Mouse (Mus musculus) adrenal gland, adult 18-20 months (tissue): ENCODE data around the gene Sgsm2. TPM values are rescaled to one million over a fixed set of nuclear protein-coding genes. Genes with fewer than 3 reads are reported as not detected.

Experiments
- DNase-seq, 2 experiments: peaks; one replicate each; pipeline ENCODE4 v3.0.0; 2021 to 2022; ENCODE audit warnings: low spot score in 2 of 2
- total RNA-seq, 2 experiments: library from RNA; stranded (reverse); gene quantifications; 1 replicate in 1 of 2; 2 replicates in 1 of 2; pipeline ENCODE4 v1.2.3; 2021

The Sgsm2 gene
- total RNA-seq, 2 experiments from 2014 or later: 15.9 to 27.5 TPM

DNA sequence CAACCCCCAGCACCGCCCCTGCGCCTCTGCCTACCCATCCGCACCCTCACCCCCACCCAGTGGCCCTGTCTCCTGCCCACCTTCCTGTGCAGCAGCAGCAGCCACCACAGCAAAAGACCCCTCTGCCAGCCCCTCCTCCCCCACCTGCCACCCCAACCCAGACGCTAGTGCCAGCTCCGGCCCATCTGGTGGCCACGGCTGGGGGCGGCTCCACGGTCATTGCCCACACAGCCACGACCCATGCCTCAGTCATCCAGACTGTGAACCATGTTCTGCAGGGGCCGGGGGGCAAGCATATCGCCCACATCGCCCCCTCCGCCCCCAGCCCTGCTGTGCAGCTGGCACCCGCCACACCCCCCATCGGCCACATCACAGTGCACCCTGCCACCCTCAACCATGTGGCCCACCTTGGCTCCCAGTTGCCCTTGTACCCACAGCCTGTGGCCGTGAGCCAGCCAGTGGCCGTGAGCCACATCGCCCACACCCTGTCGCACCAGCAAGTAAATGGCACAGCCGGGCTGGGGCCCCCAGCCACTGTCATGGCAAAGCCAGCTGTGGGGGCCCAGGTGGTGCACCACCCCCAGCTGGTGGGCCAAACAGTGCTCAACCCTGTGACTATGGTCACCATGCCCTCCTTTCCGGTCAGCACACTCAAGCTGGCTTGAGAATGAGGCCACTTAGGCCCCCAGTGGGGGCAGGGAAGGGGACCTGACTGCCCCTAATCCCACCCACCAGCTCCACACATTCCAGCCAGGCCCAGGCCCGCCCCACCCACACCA, 54.0 kb downstream of the Sgsm2 start:
- DNase-seq: no peak

DNA sequence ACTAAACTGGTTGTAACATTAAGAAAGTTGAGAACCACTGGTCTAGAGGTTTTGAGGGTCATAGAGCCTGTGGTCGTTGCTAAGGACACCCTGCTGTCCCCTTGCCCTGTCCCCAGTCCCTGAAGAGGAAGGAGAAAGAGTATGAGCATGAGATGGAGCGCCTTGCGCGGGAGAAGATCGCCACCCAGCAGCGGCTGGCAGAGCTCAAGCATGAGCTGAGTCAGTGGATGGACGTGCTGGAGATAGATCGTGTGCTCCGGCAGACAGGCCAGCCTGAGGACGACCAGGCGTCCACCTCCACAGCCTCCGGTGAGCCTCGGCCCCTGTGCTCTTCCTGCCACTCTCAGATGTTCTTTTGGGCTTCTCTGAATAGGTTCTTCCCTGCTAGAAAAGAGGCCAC, 54.8 kb downstream of the Sgsm2 start:
- no peak for DNase-seq

DNA sequence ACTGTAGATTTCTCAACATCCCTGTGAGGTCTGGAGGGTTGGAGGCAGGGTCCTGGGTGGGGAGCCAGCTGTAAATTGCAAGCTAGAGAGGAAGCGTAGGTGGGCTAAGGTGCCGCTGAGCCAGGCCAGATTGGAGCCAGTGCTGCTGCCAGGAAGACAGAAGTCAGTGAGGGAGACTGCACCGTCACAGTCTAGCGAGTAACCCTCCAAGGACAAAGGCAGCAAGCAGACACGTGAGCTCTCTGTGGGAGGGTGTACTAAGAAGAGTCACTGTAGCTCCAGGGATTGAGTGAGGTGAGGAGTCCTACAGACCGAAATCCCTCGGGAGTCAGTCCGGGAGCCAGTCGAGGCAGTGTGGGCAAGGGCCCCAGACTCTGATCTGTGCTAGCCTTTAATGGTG, 55.5 kb downstream of the Sgsm2 start:
- no peak for DNase-seq

DNA sequence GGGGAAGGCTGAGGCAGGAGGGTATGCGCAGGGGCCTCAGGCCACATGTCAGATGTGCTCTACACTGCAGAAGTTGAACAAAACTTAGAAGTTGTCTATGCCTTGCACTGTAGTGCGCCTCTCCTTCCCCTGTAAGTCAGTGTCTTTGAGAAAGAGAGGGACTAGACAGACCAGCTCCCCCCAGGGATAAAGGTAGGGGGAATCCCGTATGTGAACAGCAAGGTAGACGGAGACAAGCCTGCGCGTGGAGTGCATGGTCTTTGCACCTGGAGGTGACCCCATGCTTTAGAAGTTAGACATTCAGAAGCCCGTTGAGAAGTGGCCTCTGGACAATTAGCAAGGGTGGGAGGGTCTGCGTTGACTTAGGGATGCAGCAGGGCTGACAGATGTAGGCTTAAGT, 56.1 kb downstream of the Sgsm2 start:
- no peak for DNase-seq

DNA sequence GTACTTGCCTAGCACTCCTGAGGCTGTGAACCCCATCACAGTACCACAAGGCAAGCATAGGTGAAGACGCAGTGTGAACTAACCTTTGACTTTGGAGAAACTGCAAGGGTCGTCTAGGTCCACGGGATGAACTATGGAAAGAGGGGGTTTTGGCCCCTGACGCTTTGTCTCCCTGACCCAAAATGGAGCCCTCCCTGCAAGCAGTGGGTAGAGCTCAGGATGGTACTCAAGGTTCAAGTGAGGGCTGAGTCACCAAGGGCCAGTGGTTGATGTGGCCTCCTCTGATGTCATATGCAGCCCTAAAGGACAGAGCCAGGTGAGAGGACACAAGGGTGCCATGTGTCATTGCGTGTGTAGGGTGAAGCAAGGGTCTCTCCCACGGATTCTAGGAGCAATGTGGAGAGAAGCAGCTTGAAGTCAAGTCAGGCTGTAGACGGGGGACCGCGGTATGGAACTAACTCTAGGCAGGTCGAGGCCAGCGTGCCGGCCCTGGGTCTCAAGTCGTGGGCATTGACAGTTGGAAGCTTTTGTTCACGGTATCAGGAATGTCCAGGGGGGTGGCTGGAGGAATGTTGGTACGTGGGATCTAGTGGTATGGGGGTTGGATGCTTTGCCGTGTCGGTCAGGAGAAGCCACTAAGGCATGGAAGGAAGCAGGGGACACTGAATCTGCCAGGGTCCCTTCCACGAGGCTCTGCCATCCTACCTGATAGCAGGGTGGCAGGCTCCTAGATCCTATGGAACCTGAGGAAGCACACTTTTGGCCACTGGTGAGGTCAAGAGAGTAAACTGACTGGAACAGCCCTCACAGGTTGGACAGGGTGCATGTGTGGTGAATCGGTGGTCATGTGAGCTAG, 56.8 kb downstream of the Sgsm2 start:
- DNase-seq: no peak

DNA sequence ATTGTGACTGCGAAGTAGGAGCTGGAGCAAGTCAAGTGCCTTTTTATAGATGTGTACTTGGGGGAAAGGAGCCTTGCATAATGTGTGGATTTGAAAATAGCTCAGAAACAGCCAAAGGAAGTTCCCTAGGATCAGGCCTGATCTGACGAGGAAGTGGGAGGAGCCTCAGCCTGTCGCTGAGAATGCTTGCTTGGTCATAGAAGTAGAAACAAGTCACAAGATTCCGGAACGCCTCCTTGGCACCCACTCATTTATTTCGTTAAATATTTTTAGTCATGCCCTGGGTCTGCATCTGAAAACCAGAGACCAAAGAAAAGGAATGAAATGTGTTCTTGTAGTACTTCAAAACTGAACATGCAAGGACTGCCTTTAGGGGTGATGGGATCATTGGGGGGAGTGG, 57.9 kb downstream of the Sgsm2 start:
- peak in 1 of 2 experiments; percentile 30 for DNase-seq

DNA sequence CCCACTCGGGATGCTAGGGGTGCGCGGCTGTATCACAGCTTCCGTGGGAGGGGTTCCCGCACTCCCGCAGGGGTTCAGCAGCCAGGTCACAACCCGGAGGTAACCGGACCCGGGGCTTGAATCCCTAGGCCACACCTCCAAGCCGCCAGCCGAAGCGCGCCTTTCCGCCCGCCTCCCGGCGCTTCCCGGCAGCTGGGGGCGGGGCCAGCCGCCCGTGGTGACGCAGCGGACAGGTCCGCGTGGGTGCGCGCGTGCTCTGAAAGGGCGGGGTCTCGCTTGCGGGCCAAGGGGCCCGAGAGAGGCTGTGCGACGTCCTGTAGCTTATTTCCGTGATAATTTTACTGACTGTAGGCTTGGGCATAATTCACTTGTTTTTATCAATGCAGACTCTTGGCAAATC, 58.4 kb downstream of the Sgsm2 start:
- DNase-seq: peak; percentile 93 to 97

DNA sequence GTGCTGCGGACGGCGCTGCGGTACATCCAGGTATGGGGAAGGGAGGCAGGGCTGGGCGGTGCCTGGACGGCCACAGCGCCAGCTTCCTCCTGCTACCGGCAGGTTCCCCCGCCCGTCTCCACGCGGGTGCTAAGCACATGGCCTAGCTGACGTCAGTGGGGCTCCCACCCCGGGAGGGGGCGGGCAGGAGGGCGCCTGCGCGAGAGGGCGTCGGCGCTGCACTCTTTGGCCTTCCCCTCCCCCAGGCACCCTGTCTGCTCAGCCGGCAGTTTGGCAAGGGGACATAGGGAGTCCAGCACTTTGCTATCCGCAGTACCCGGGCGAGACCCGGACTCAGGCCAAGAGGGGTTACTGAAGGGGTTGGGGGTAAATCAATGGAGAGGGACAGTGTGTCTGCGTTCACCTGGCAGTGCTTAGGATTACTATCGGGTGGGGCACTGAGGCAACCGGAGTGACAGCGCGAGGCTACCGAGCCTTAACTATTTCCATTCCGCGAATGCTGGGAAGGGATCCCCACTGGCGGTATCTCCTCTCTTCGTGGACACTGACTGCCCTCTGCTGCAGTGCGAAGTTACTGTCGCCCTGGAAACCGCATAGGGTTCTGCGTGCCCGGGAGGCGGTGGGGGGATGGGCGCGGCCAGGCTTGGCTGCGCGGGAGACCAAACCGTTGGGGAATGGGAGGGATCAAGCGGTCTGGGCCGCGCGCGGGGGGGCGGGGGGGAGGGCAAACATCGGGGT, 59.0 kb downstream of the Sgsm2 start:
- peak; percentile 90 to 93 for DNase-seq

DNA sequence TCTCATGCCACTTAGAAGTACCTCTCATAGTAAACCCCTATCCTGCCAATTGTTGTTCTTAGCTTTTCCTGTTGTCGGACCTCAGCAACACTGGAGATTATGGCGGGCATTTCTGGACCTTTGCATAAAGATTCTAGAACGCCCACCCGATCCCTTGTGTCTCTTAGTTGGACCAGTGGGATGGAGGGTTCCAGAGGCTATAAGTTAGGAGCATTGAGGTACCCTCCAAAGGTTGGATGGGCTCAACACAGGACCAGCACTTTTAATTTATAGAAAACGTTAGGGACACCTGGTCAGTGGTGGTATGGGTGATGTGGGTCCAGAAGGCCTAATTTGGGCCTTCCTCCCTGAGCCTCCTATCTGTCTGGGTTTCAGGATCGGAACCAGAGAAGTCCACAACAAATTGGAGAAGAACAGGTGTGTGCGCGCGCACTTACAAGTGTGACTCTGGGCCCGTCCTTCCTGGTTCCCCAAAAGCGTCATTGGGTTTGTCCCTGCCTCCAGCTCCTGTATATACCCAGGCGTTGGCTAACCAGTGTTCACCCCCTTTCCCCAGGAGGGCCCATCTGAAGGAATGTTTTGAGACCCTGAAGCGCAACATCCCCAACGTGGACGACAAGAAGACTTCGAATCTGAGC, 59.7 kb downstream of the Sgsm2 start:
- no peak for DNase-seq

DNA sequence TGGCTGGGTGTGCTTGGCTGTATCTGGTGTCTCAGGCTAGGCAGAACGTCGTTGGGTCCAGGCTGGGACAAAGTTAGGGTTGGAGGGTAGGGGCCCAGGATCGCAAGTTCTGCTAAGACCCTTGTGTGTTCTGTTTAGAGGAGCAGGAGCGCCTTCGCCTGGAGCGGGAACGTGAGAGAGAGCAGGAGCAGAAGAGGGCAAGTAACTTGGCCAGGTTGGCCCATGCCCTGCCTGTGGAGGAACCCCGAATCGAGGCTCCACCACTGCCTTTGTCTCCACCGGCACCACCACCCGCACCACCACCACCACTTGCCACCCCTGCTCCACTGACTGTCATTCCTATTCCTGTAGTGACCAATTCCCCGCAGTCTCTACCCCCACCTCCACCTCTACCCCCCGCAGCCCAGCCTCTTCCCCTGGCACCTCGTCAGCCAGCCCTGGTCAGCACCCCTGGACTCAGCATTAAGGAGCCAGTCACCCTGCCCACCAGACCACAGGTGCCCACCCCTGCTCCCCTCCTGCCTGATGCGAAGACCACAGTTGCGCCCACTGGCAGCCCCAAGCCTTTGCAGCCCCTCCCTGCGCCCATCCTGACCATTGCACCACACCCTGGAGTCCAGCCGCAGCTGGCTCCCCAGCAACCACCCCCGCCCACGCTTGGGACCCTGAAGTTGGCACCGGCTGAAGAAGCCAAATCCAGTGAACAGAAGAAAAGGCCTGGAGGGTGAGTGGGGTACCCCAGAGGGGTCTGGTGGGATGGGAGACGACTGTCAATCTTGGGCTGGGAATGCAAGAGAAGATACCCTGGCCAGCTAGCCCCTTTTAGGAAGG, 60.4 kb downstream of the Sgsm2 start:
- peak in 1 of 2 experiments; percentile 29 for DNase-seq

DNA sequence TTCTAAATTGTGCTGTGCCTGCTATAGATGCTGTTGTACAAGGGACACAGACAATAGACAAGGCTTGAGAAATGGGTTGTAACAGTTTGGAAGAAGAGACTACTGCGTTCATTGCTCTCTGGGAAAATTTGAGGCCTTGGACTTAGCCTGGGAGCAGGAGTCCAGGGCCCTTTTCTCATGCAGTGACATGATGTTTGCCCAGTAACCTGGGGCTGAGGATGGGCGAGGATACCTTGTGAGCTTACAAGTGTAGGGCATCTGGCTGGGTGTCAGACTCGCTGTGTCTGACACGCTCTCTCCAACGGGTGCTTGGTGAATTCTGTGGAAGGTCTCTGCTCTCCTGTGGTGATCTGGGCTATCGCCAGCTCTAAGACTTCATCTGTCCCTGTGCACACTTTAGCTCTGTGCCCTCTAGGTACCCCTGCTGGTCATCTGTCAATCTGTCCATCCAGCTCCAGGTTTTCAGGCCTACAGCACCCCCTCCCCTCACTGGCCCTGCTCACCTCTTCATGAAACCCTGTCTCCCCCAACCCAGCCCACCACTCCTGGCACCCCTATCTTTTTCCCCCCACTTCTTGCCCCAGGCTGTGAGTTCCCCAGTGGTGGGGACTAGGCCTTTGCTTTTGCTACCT, 61.2 kb downstream of the Sgsm2 start:
- DNase-seq: peak in 1 of 2 experiments; percentile 20

DNA sequence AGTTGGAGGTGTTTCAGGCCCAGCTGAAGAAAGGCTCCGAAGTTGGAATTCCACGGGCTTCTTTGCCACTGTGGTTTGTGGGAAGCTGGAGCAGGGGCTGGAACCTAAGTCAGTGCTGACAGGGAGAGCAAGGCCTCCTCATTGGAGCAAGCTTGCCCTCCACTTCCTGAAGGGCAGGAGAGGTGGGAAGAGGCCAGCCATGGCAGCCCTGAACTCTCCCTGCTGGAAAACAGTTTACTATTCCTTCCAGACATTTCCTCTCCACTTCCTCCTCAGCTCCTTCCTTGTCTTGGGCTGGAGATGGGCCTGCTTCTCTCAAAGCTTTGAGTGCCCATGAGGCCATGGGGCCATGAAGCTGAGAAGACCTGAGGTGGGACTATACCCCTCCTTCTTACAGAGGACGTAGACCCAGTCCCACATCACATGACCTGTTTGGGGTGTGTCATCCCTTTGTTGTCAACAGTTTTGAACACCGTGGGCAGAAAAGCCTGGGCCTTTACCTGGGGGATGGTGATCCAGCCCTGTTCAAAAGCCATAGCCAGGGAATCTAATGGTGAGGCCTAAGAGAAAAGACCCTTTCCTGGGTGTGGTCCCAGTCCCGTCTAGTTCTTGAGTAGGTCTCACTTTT, 62.1 kb downstream of the Sgsm2 start:
- DNase-seq: peak in 1 of 2 experiments; percentile 25

DNA sequence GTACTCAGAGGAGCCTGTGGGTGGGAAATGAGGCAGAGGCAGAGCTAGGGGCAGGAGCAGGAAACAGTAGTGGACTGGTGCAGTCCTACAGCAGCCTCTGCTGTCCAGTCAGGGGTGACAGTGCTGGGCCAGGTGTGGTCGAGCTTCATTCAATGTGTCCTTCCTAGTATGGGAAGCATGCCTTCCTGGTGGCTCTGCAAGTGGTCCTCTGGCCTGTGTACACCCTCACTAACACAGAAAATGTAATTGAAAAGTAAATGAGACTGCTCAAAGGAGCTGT, 62.6 kb downstream of the Sgsm2 start:
- no peak for DNase-seq

DNA sequence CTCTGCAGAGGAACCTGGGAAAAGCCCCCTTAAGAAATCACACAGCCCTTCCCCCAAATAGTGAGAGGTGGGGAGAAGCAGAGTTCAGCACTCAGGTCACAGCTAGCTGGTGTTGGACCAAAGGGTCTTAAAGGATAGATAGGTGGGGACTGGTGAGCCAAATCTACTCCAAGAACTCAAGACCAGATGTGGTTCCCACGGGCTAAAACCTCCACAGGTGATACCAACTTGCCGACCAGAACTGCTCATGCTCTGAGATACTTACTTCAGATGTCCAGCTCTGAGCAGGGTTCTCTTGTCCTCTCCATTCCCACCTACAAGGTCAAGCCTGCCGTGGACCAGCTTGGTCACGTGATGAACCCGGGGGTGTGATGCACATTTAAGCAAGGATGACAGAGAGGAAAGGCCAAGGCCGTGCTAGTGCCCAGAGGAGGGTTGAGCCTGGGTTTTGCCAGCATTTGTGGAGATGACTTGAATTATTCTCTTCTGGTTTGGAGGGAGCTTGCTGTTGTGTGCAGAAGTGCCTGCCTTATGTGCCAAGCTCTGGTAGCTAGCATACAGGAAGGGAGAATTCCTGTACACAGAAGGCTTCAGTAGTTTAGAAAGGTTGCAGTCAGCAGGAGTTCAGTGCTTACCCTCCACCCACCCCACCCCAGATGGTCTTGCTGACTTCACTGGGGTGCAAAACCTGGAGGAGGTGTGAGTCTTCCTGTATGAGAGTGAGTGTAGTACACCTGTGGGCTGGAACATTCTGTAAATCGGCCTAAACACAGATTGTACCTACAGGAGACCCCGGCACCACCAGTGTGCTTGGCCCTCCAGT, 63.1 kb downstream of the Sgsm2 start:
- peak in 1 of 2 experiments; percentile 56 for DNase-seq

DNA sequence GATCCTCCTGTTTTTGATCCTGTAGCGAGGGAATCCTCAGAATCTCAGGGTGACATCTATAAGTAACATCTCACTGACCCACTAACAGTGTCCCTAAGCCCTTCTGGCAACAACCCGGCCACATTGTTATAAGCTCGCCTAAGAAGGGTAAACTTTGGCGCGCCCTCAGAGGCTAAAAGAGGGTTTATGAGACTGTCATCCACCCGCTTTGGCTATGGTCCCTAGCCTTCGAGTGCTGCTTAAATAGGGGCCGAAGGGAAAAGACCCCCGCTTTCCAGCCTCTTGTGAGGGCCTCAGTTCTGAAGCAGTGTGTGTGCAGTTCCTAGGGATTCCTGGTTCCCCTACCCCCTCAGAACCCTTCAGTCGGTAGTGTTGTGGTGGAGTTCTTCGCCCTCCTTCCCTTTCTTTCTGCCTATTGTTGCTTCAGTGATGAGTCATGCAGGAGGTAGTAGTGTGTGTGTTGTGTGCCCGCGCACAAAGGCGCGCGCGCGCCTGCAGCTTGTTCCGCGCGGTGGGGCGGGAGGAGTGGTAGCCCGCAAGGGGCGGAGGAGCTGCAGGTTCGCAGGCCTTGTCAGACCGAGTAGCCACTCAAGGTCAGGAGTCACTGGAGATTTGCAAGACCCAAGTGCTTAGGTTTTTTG, 64.2 kb downstream of the Sgsm2 start:
- peak in 1 of 2 experiments; percentile 66 for DNase-seq

DNA sequence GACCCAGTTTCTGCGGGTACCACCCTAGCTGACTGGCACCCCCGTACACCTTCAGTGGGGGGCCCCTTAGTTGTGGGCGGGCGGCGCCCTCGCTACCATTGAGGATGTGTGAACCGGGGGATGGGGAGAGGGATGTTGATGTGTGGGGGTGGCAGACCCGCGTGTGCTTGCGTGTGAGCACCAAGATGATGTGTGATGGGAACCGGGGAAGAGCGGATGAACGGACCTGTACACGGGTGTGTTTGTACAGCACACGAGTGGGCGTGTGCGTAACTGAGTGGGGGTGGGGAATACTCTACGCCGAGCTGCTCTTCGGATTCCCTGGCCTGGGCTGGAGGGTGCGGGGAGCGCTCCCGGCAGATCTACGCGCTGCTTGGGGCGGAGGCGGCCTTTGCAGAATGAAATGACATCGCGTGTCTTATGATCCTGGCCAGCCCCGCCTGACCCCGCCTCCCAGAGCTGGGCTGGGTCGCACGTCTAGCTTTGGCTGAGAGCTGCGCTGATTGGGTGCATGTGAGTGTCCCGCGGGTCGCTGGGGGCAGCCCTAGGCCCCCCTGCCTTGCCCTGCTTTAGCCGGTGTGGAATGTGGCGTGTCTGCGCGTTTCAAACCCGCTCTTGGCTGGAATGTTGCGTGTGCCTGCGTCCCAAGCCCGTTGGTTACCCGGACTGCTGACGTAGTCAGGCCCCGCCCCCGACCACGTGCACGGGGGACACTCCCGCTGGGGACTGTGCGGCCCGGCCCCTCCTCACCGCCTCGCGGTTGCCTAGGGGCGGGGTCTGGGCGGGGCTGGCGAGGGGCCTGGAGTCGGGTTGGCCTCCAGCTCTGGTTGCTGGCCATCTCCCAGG, 65.0 kb downstream of the Sgsm2 start:
- peak; percentile 99 for DNase-seq

DNA sequence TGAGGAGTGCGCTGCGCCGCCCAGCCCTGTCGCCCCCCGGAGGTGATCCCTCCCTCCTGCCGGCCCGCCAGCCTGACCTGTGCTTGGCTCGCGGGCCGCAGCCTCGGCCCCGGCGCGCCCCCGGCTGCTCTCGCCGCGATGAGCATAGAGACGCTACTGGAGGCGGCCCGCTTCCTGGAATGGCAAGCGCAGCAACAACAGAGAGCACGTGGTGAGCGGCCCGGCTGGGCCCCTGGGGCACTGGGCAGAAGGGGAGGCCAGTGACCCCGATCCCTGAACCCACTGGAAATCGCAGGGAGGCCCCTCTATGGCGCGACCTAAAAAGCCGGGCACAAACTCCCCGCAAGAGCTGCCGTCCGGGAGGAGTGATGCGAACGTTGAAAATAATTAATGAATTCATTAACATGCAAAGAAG, 65.7 kb downstream of the Sgsm2 start:
- DNase-seq: no peak
